Mouse (Mus musculus): ENCODE data around the gene Tomm6. TPM values are rescaled to one million over a fixed set of nuclear protein-coding genes. Genes with fewer than 3 reads are reported as not detected.

Tomm6 gene
- total and polyA plus RNA-seq, 2 experiments from 2014 or later, result 73.9 to 329 TPM

- H3K27me3 ChIP-seq (ENCODE audit: insufficient read depth, low read length), result no peaks in the 10 kb centered on the region
- peak; percentile 32 for ATAC-seq
- peak overlapping the region; percentile 77 for H3K4me2 ChIP-seq (ENCODE audit: low read depth)
- WGBS, result under 1% methylated on average over 16 of the region's 23 CpGs
- no peaks in the 10 kb centered on the region for H3K4me1 ChIP-seq (ENCODE audit: insufficient read depth)
- peak overlapping the region; percentile 92 for H3K9ac ChIP-seq
- peak; percentile 59 for DNase-seq
- no peaks in the 10 kb centered on the region for H3K9me3 ChIP-seq (ENCODE audit: low read length)
- peaks cover 12% of the 10 kb centered on the region; the same call in 1 of the 2 replicates for H3K36me3 ChIP-seq (ENCODE audit: insufficient read depth)
- TF ChIP-seq CTCF (IDR thresholded peaks at IDR 0.05; ENCODE audit: low read depth), result no peak
- H3K4me3 ChIP-seq (ENCODE audit: low read depth, low read length), result peak overlapping the region; percentile 66
- peak overlapping the region; percentile 82 for H3K27ac ChIP-seq (ENCODE audit: low read depth, low read length)
Observed at GRCm38 (mm10) chr17:47695337-47695710, 7.1 kb upstream of the Tomm6 start.

- 3% methylated on average over 71 of the region's 82 CpGs for WGBS
- peak; percentile 98 for ATAC-seq
Observed at GRCm38 (mm10) chr17:47694503-47695336, 6.5 kb upstream of the Tomm6 start, which contains the start of gene Prickle4. Prickle4 (minus strand) TSS chr17:47694736.

GRCm38 (mm10) chr17:47694442-47694502 lies 6.1 kb upstream of the Tomm6 start, which contains the start of gene Gm21981:
Gm21981 (minus strand) TSS chr17:47694455.
- Histone ChIP-seq H3K4me3 (ENCODE audit: low read depth, low read length) (peak within 1 kb of the TSS; percentile 66), H3K27me3 (ENCODE audit: insufficient read depth, low read length) (no peaks in the 10 kb centered on the region), H3K9ac (peak within 1 kb of the TSS; percentile 92), H3K4me1 (ENCODE audit: insufficient read depth) (0 out of 2 replicates have a peak, but pooled peaks cover 6% of the 10 kb centered on the region), H3K9me3 (ENCODE audit: low read length) (no peaks in the 10 kb centered on the region), H3K36me3 (ENCODE audit: insufficient read depth) (peaks cover 3% of the 10 kb centered on the region; the same call in 1 of the 2 replicates), H3K4me2 (ENCODE audit: low read depth) (peak within 1 kb of the TSS; percentile 77), H3K27ac (ENCODE audit: low read depth, low read length) (peak within 1 kb of the TSS; percentile 82)
- DNase-seq (no peak), ATAC-seq (no peak)
- 0% methylated on average over 3 of the region's 3 CpGs for WGBS
- no peak; the same call in 1 of the 2 replicates for TF ChIP-seq CTCF (IDR thresholded peaks at IDR 0.05; ENCODE audit: low read depth)

More at GRCm38 (mm10) chr17:47694503-47695336, 6.5 kb upstream of the Tomm6 start, which contains the start of gene Prickle4:
- H3K36me3 ChIP-seq (ENCODE audit: insufficient read depth), result peaks cover 6% of the 10 kb centered on the region; the same call in 1 of the 2 replicates
- H3K4me2 ChIP-seq (ENCODE audit: low read depth), result peak within 1 kb of the TSS; percentile 77
- H3K4me3 ChIP-seq (ENCODE audit: low read depth, low read length), result peak within 1 kb of the TSS; percentile 66
- no peaks in the 10 kb centered on the region for H3K27me3 ChIP-seq (ENCODE audit: insufficient read depth, low read length)
- no peaks in the 10 kb centered on the region for H3K9me3 ChIP-seq (ENCODE audit: low read length)
- H3K4me1 ChIP-seq (ENCODE audit: insufficient read depth), result 0 out of 2 replicates have a peak, but pooled peaks cover 4% of the 10 kb centered on the region
- peak; percentile 83 for TF ChIP-seq CTCF (IDR thresholded peaks at IDR 0.05; ENCODE audit: low read depth)
- peak within 1 kb of the TSS; percentile 82 for H3K27ac ChIP-seq (ENCODE audit: low read depth, low read length)
- peak within 1 kb of the TSS; percentile 92 for H3K9ac ChIP-seq
- peak; percentile 97 for DNase-seq

- H3K36me3 ChIP-seq (ENCODE audit: insufficient read depth), result peaks cover 3% of the 10 kb centered on the region; the same call in 1 of the 2 replicates
- DNase-seq (no peak), ATAC-seq (no peak; the same call in 1 of the 2 replicates)
- no peaks in the 10 kb centered on the region for H3K27me3 ChIP-seq (ENCODE audit: insufficient read depth, low read length)
- no peak for TF ChIP-seq CTCF (IDR thresholded peaks at IDR 0.05; ENCODE audit: low read depth)
- H3K4me3 ChIP-seq (ENCODE audit: low read depth, low read length), result peak overlapping the region; percentile 66
- H3K4me2 ChIP-seq (ENCODE audit: low read depth), result peak overlapping the region; percentile 77
- WGBS, result 37% methylated on average over 13 of the region's 13 CpGs
- H3K4me1 ChIP-seq (ENCODE audit: insufficient read depth), result 0 out of 2 replicates have a peak, but pooled peaks cover 6% of the 10 kb centered on the region
- H3K9me3 ChIP-seq (ENCODE audit: low read length), result no peaks in the 10 kb centered on the region
- H3K9ac ChIP-seq, result peak overlapping the region; percentile 92
- H3K27ac ChIP-seq (ENCODE audit: low read depth, low read length), result peak overlapping the region; percentile 82; the same call in 1 of the 2 replicates
Observed at GRCm38 (mm10) chr17:47693671-47694441, 5.7 kb upstream of the Tomm6 start.

- 87% methylated on average over 3 of the region's 3 CpGs for WGBS
- no peaks in the 10 kb centered on the region for H3K36me3 ChIP-seq (ENCODE audit: insufficient read depth)
- H3K4me3 ChIP-seq (ENCODE audit: low read depth, low read length), result no peak overlapping the region
- TF ChIP-seq CTCF (IDR thresholded peaks at IDR 0.05; ENCODE audit: low read depth), result no peak
- H3K27me3 ChIP-seq (ENCODE audit: insufficient read depth, low read length), result no peaks in the 10 kb centered on the region
- H3K27ac ChIP-seq (ENCODE audit: low read depth, low read length), result no peak overlapping the region
- no peak overlapping the region for H3K9ac ChIP-seq
- H3K4me2 ChIP-seq (ENCODE audit: low read depth), result no peak overlapping the region
- no peak for ATAC-seq
- 0 out of 2 replicates have a peak, but pooled peaks cover 13% of the 10 kb centered on the region for H3K4me1 ChIP-seq (ENCODE audit: insufficient read depth)
- no peaks in the 10 kb centered on the region for H3K9me3 ChIP-seq (ENCODE audit: low read length)
- no peak for DNase-seq
Observed at GRCm38 (mm10) chr17:47691650-47692049, 3.5 kb upstream of the Tomm6 start.

GRCm38 (mm10) chr17:47689894-47690293 lies 1.7 kb upstream of the Tomm6 start:
- DNase-seq (no peak), ATAC-seq (no peak)
- Histone ChIP-seq H3K4me1 (ENCODE audit: insufficient read depth) (0 out of 2 replicates have a peak, but pooled peaks cover 13% of the 10 kb centered on the region), H3K9ac (no peak overlapping the region; the same call in 1 of the 2 replicates), H3K4me2 (ENCODE audit: low read depth) (peak overlapping the region; percentile 91), H3K36me3 (ENCODE audit: insufficient read depth) (peaks cover 4% of the 10 kb centered on the region; the same call in 1 of the 2 replicates), H3K9me3 (ENCODE audit: low read length) (no peaks in the 10 kb centered on the region), H3K4me3 (ENCODE audit: low read depth, low read length) (peak overlapping the region; percentile 63; the same call in 1 of the 2 replicates), H3K27me3 (ENCODE audit: insufficient read depth, low read length) (no peaks in the 10 kb centered on the region), H3K27ac (ENCODE audit: low read depth, low read length) (no peak overlapping the region)
- WGBS, result 88% methylated on average over 8 of the region's 8 CpGs
- no peak for TF ChIP-seq CTCF (IDR thresholded peaks at IDR 0.05; ENCODE audit: low read depth)

All from forebrain, postnatal 0 days (tissue).